Mouse (Mus musculus) layer of hippocampus, postnatal 10 days (tissue): ENCODE data around the gene Tsga10. TPM values are rescaled to one million over a fixed set of nuclear protein-coding genes. Genes with fewer than 3 reads are reported as not detected.
A peak's percentile ranks its signal among the peaks of the same experiment; 100 is the strongest.
"Not testable (repeated sequence)": the region's sequence is repeated elsewhere in the genome, so short reads cannot be mapped to it uniquely, and the experiment has no call there.

Experiments
- DNase-seq, 2 experiments: peaks; one replicate each; pipeline ENCODE4 v3.0.0; 2021; ENCODE audit warnings: low spot score in 2 of 2
- total RNA-seq, 2 experiments: library from RNA; stranded (reverse); gene quantifications; 2 replicates each; pipeline ENCODE4 v1.2.3; 2021

Tsga10 gene
- total RNA-seq, 2 experiments from 2014 or later, result 15.3 to 18.0 TPM

- DNase-seq, result no peak
Observed at GRCm38 (mm10) chr1:37721092-37721491, 145.1 kb downstream of the Tsga10 start.

- peak; percentile 84 to 90 for DNase-seq
Observed at GRCm38 (mm10) chr1:37719761-37720640, 146.2 kb downstream of the Tsga10 start, which contains the start of gene 2010300C02Rik. 2010300C02Rik (minus strand) TSS chr1:37720085.

- peak in 1 of 2 experiments; percentile 36 for DNase-seq
Observed at GRCm38 (mm10) chr1:37719030-37719723, 147.1 kb downstream of the Tsga10 start.

- DNase-seq, result no peak
Observed at GRCm38 (mm10) chr1:37718516-37718915, 147.7 kb downstream of the Tsga10 start.

- DNase-seq, result no peak
Observed at GRCm38 (mm10) chr1:37717415-37718195, 148.6 kb downstream of the Tsga10 start.

GRCm38 (mm10) chr1:37712357-37712737, 153.9 kb downstream of the Tsga10 start:
- DNase-seq, result not testable (repeated sequence)

GRCm38 (mm10) chr1:37711596-37712356, 154.5 kb downstream of the Tsga10 start:
- DNase-seq, result no peak

- no peak for DNase-seq
Observed at GRCm38 (mm10) chr1:37711082-37711481, 155.1 kb downstream of the Tsga10 start.

- DNase-seq, result no peak
Observed at GRCm38 (mm10) chr1:37709736-37710135, 156.5 kb downstream of the Tsga10 start.

- no peak for DNase-seq
Observed at GRCm38 (mm10) chr1:37708270-37708955, 157.8 kb downstream of the Tsga10 start.

Other genes with a start within 250 kb of the Tsga10 start
- 100 to 1,000 TPM; 151 to 166 TPM for gene 2010300C02Rik, start 146.3 kb downstream of the Tsga10 start, total RNA-seq
- gene Lipt1, start 5.3 kb upstream of the Tsga10 start, total RNA-seq, result 1 to 10 TPM; 7.0 to 7.5 TPM
- gene Mitd1, start 24.0 kb upstream of the Tsga10 start, total RNA-seq, result 10 to 100 TPM; 11.9 to 13.7 TPM
- gene Mrpl30, start 24.0 kb upstream of the Tsga10 start, total RNA-seq, result 100 to 1,000 TPM; 142 to 164 TPM
- gene Lyg2, start 50.1 kb upstream of the Tsga10 start, total RNA-seq, result not detected
- gene Lyg1, start 91.3 kb upstream of the Tsga10 start, total RNA-seq, result not detected
- gene Txndc9, start 131.5 kb upstream of the Tsga10 start, total RNA-seq, result 10 to 100 TPM; 66.7 to 68.6 TPM
- 10 to 100 TPM; 35.1 to 38.8 TPM for gene Eif5b, start 131.6 kb upstream of the Tsga10 start, total RNA-seq